28 mouse cellular contexts compared by ENCODE assay signal in the genomic region with DNA sequence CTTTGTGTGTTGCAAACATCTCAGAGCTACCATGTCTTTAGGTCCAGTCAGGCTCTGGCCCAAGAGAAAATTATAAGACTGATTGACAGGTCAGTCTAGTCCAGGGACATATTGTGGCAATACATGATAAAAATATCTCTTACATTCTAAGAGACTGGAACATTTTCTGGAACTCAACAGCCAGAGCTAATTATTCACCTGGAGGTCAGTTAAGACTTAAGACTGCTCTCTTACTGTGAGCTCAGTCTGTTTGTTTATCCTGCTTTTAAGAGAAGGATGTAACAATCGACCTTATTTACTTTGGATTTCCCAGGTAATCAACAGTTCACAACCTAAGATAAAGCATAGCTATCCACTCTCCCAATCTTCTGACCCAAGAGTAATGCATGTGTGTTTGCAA. TPM values are rescaled to one million over a fixed set of nuclear protein-coding genes. Genes with fewer than 3 reads are reported as not detected.
DNase-seq lines count a peak whose midpoint lies in the region; ATAC-seq and TF ChIP-seq lines count a peak whose summit lies in the region.
"Had no signal": no experiment of that assay in that cellular context is flagged by ENCODE, and none has a peak within 500 bp of the region (broad histone marks: within the 10 kb centered on the region; RNA-seq: fewer than 3 reads in every experiment).

No protein-coding gene starts in this region.

- H3K27me3 ChIP-seq in kidney, embryonic 14.5 days (ENCODE audit: control insufficient read depth, insufficient read depth, low read length), result no peaks in the 10 kb centered on the region
- H3K27me3 ChIP-seq in liver, adult 2 months (ENCODE audit: control insufficient read depth, insufficient read depth, low read length), result no peaks in the 10 kb centered on the region
- no peaks in the 10 kb centered on the region for H3K27me3 ChIP-seq in liver, embryonic 12.5 days (replicated peaks)
- H3K27me3 ChIP-seq: CH12.LX; embryonic facial prominence, embryonic 13.5 days; embryonic facial prominence, embryonic 15.5 days; forebrain, embryonic 12.5 days; Patski had no signal

- H3K9ac ChIP-seq in kidney, embryonic 14.5 days (ENCODE audit: low read depth, low read length), result no peak overlapping the region
- no peak overlapping the region for H3K9ac ChIP-seq in liver, adult 2 months (ENCODE audit: low read depth, low read length)
- no peak overlapping the region for H3K9ac ChIP-seq in liver, embryonic 12.5 days
- H3K9ac ChIP-seq: embryonic facial prominence, embryonic 13.5 days; embryonic facial prominence, embryonic 15.5 days; forebrain, embryonic 12.5 days had no signal

- intact Hi-C loops in gastrocnemius, adult 2 months (cut with DNase I), result no loop called here

- TF ChIP-seq CTCF in gastrocnemius, adult 2 months (IDR thresholded peaks at IDR 0.05), result no peak
- no peak for TF ChIP-seq CTCF in liver, adult 2 months (IDR thresholded peaks at IDR 0.05; ENCODE audit: low read depth, low read length)

- no peak for DNase-seq in gastrocnemius, adult 2 months
- DNase-seq in gastrocnemius, postnatal 4 days (ENCODE audit: low spot score in 2 of 2), result no peak
- DNase-seq in kidney, adult 9 months, result peak; percentile 78
- peak; percentile 89 for DNase-seq in liver, adult 2 months (ENCODE audit: extremely low read depth, low read depth, low spot score)
- DNase-seq: adrenal gland, adult 8-10 months; adrenal gland, postnatal 14 days; B cell, adult 2 months; cerebellum, adult 11 months; cerebellum, adult 18-20 months; cerebellum, adult 8-10 months; cerebellum, adult 9-11 months; cerebellum, postnatal 14 days; cerebellum, postnatal 36 days; embryo, embryonic 11 days had no signal

- no peaks in the 10 kb centered on the region for H3K36me3 ChIP-seq in kidney, embryonic 14.5 days (ENCODE audit: control insufficient read depth, insufficient read depth, low read length)
- no peaks in the 10 kb centered on the region for H3K36me3 ChIP-seq in liver, adult 2 months (ENCODE audit: control insufficient read depth, insufficient read depth, low read length)
- no peaks in the 10 kb centered on the region for H3K36me3 ChIP-seq in liver, embryonic 12.5 days
- H3K36me3 ChIP-seq: embryonic facial prominence, embryonic 13.5 days; embryonic facial prominence, embryonic 15.5 days; forebrain, embryonic 10.5 days; forebrain, embryonic 12.5 days; G1E had no signal

- H3K9me3 ChIP-seq in kidney, embryonic 14.5 days (ENCODE audit: control insufficient read depth, low read length), result no peaks in the 10 kb centered on the region; the same call in 1 of the 2 replicates
- no peaks in the 10 kb centered on the region for H3K9me3 ChIP-seq in liver, embryonic 12.5 days (replicated peaks)
- H3K9me3 ChIP-seq: embryonic facial prominence, embryonic 13.5 days; embryonic facial prominence, embryonic 15.5 days had no signal

- H3K4me2 ChIP-seq in kidney, embryonic 14.5 days (replicated peaks; ENCODE audit: low read depth, low read length), result no peak overlapping the region
- no peak overlapping the region for H3K4me2 ChIP-seq in liver, embryonic 12.5 days
- H3K4me2 ChIP-seq: embryonic facial prominence, embryonic 13.5 days; embryonic facial prominence, embryonic 15.5 days; forebrain, embryonic 12.5 days had no signal

- H3K27ac ChIP-seq in gastrocnemius, adult 2 months, result peak overlapping the region; percentile 39
- H3K27ac ChIP-seq in kidney, embryonic 14.5 days (ENCODE audit: low read depth, low read length), result no peak overlapping the region
- H3K27ac ChIP-seq in liver, adult 2 months (replicated peaks; ENCODE audit: insufficient read depth, low read depth, low read length), result peak overlapping the region; percentile 93
- H3K27ac ChIP-seq in liver, embryonic 12.5 days, result no peak overlapping the region
- H3K27ac ChIP-seq in brown adipose tissue, adult 24 weeks (replicated peaks; ENCODE audit: low read depth, low read length), result peak overlapping the region; percentile 100
- H3K27ac ChIP-seq: embryonic facial prominence, embryonic 13.5 days; embryonic facial prominence, embryonic 15.5 days; forebrain, embryonic 10.5 days; forebrain, embryonic 12.5 days had no signal

- no peak overlapping the region for H3K4me3 ChIP-seq in gastrocnemius, adult 2 months
- no peak overlapping the region for H3K4me3 ChIP-seq in kidney, embryonic 14.5 days (ENCODE audit: low read length)
- no peak overlapping the region for H3K4me3 ChIP-seq in liver, adult 2 months (ENCODE audit: insufficient read depth, low read depth, low read length)
- H3K4me3 ChIP-seq in liver, embryonic 12.5 days, result no peak overlapping the region
- no peak overlapping the region for H3K4me3 ChIP-seq in brown adipose tissue, adult 24 weeks (ENCODE audit: insufficient read depth, low read depth, low read length)
- H3K4me3 ChIP-seq: embryonic facial prominence, embryonic 13.5 days; embryonic facial prominence, embryonic 15.5 days; erythroblast, embryonic 14.5 days; forebrain, embryonic 10.5 days; forebrain, embryonic 12.5 days had no signal

- 31% methylated on average over 1 of the region's 1 CpGs for WGBS in kidney, embryonic 14.5 days
- WGBS in liver, adult 2 months, result 10% methylated on average over 1 of the region's 1 CpGs
- 29% methylated on average over 1 of the region's 1 CpGs for whole genome bisulfite sequencing in liver, embryonic 12.5 days (ENCODE audit: insufficient replicate concordance)

- TF ChIP-seq POLR2A in liver, adult 2 months (IDR thresholded peaks at IDR 0.05; ENCODE audit: extremely low read depth, insufficient read depth, low read length), result no peak

- no peak for ATAC-seq in kidney, embryonic 14.5 days (ENCODE audit: low FRiP score, low TSS enrichment)
- no peak for ATAC-seq in liver, embryonic 12.5 days
- ATAC-seq: activated CD4-positive, CD25-positive, alpha-beta regulatory T cell, adult 4 months; CD4-positive, CD25-positive, alpha-beta regulatory T cell, adult 4 months; forebrain, embryonic 14.5 days; Patski had no signal

- no peaks in the 10 kb centered on the region for H3K4me1 ChIP-seq in kidney, embryonic 14.5 days (ENCODE audit: control insufficient read depth, insufficient read depth, low read length)
- H3K4me1 ChIP-seq in liver, adult 2 months (ENCODE audit: control insufficient read depth, insufficient read depth, low read length), result peaks cover 17% of the 10 kb centered on the region
- H3K4me1 ChIP-seq in liver, embryonic 12.5 days, result no peaks in the 10 kb centered on the region
- peaks cover 6% of the 10 kb centered on the region; the same call in 1 of the 2 replicates for H3K4me1 ChIP-seq in brown adipose tissue, adult 24 weeks (ENCODE audit: control insufficient read depth, insufficient read depth, insufficient read length, low read length)
- H3K4me1 ChIP-seq: embryonic facial prominence, embryonic 13.5 days; embryonic facial prominence, embryonic 15.5 days; forebrain, embryonic 10.5 days; forebrain, embryonic 12.5 days had no signal

- H3K79me2 ChIP-seq in liver, adult 2 months (ENCODE audit: control insufficient read depth, insufficient read depth, low read length), result no peaks in the 10 kb centered on the region

RNA-seq across cellular contexts. Expression of a gene that starts 24.4 kb away (rescaled TPM):
- 100 to 1,000 TPM; 137 to 239 TPM for total RNA-seq in gastrocnemius, adult 2 months (2021)
- total RNA-seq in gastrocnemius, postnatal 4 days (2021), result 100 to 1,000 TPM; 114 to 124 TPM
- 174 and 250 TPM in 2 replicates for polyA plus RNA-seq in kidney, embryonic 14.5 days (2014; fragmentation: Nextera tagmentation; extraction: Ambion mirVana)
- total RNA-seq in liver, adult 2 months (2014; rRNA removed), result 116 and 196 TPM in 2 replicates
- 48.0 and 52.4 TPM in 2 replicates for polyA plus RNA-seq in liver, adult 2 months (2012; rRNA removed)
- polyA plus RNA-seq in liver, embryonic 12.5 days (2016; fragmentation: Nextera tagmentation; extraction: Ambion mirVana), result 128 and 143 TPM in 2 replicates
- polyA plus RNA-seq in brown adipose tissue, adult 24 weeks (2012; ENCODE audit: insufficient read depth, insufficient read length, missing spikeins), result 1,018 and 1,120 TPM in 2 replicates

RNA-seq across cellular contexts. Expression of a gene that starts 24.5 kb away (rescaled TPM):
- 10 to 100 TPM in 1 of 2 experiments, 1 to 10 TPM in 1; 7.8 to 14.2 TPM for total RNA-seq in gastrocnemius, adult 2 months (2021)
- 10 to 100 TPM in 1 of 2 experiments, 1 to 10 TPM in 1; 8.6 to 10.4 TPM for total RNA-seq in gastrocnemius, postnatal 4 days (2021)
- 6.1 and 9.6 TPM in 2 replicates for polyA plus RNA-seq in kidney, embryonic 14.5 days (2014; fragmentation: Nextera tagmentation; extraction: Ambion mirVana)
- total RNA-seq in liver, adult 2 months (2014; rRNA removed), result 22.6 and 33.0 TPM in 2 replicates
- polyA plus RNA-seq in liver, adult 2 months (2012; rRNA removed), result 1.8 and 2.3 TPM in 2 replicates
- 5.2 and 5.7 TPM in 2 replicates for polyA plus RNA-seq in liver, embryonic 12.5 days (2016; fragmentation: Nextera tagmentation; extraction: Ambion mirVana)
- 25.8 and 36.1 TPM in 2 replicates for polyA plus RNA-seq in brown adipose tissue, adult 24 weeks (2012; ENCODE audit: insufficient read depth, insufficient read length, missing spikeins)

Comparison
In these comparisons a context has a peak if more than half of its experiments do, and no peak if none do; other contexts are left out.
1. H3K27ac ChIP-seq: peak in gastrocnemius, adult 2 months (single experiment), liver, adult 2 months (single experiment) and brown adipose tissue, adult 24 weeks (single experiment); none in kidney, embryonic 14.5 days (single experiment) and liver, embryonic 12.5 days (single experiment).
2. DNase-seq: peak in kidney, adult 9 months (single experiment) and liver, adult 2 months (single experiment); none in gastrocnemius, adult 2 months (single experiment) and gastrocnemius, postnatal 4 days (0 of 2).